Mouse (Mus musculus) intestine, embryonic 15.5 days (tissue): ENCODE results near the gene Sh3bp5l. TPM values are rescaled to one million over a fixed set of nuclear protein-coding genes. Genes with fewer than 3 reads are reported as not detected.
"Not testable (repeated sequence)": the region's sequence is repeated elsewhere in the genome, so short reads cannot be mapped to it uniquely, and the experiment has no call there.

Experiments used
- ATAC-seq: fragments of 200-750 bp; cut with Nextera tagmentation; 2 replicates; pipeline ENCODE4 v1.8.0; 2017; ENCODE audit warnings: moderate TSS enrichment, moderate library complexity
- H3K27ac ChIP-seq: fragments of 300-500 bp; sonication (generic); 2 replicates; pipeline ENCODE4 v1.5.1; 2015; ENCODE audit warnings: mild to moderate bottlenecking, inconsistent platforms
- H3K27me3 ChIP-seq: fragments of 300-500 bp; sonication (generic); replicated peaks from 2 replicates; pipeline ENCODE4 v1.6.1; 2015; ENCODE audit warnings: inconsistent platforms
- H3K36me3 ChIP-seq: fragments of 300-500 bp; sonication (generic); 2 replicates; pipeline ENCODE4 v1.6.1; 2015; ENCODE audit warnings: inconsistent platforms
- H3K4me1 ChIP-seq: fragments of 300-500 bp; sonication (generic); replicated peaks from 2 replicates; pipeline ENCODE4 v1.6.1; 2015; ENCODE audit warnings: inconsistent platforms
- H3K4me2 ChIP-seq: fragments of 300-500 bp; sonication (generic); replicated peaks from 2 replicates; pipeline ENCODE4 v1.6.1; 2015; ENCODE audit warnings: mild to moderate bottlenecking, inconsistent platforms
- H3K4me3 ChIP-seq: fragments of 300-500 bp; sonication (generic); replicated peaks from 2 replicates; pipeline ENCODE4 v1.5.1; 2015; ENCODE audit warnings: inconsistent platforms
- H3K9ac ChIP-seq: fragments of 300-500 bp; sonication (generic); 2 replicates; pipeline ENCODE4 v1.6.1; 2015; ENCODE audit warnings: inconsistent platforms
- H3K9me3 ChIP-seq: fragments of 300-500 bp; sonication (generic); 2 replicates; pipeline ENCODE4 v1.6.1; 2016; ENCODE audit warnings: inconsistent platforms
- WGBS: fragments of 180-500 bp; shearing (Covaris S2); methylation state at CpG from one replicate; pipeline ENCODE4 v1.1.7; 2015; 5-methylcytosine and 5-hydroxymethylcytosine counted together
- polyA plus RNA-seq: library from polyadenylated mRNA; unstranded; fragments of >200 nt; fragmentation: Nextera tagmentation; extraction: Ambion mirVana; gene quantifications from 2 replicates; pipeline ENCODE4 v1.2.1, GENCODE M21; 2015

Sh3bp5l gene
- polyA plus RNA-seq, 1 experiment from 2014 or later = 28.5 TPM

DNA sequence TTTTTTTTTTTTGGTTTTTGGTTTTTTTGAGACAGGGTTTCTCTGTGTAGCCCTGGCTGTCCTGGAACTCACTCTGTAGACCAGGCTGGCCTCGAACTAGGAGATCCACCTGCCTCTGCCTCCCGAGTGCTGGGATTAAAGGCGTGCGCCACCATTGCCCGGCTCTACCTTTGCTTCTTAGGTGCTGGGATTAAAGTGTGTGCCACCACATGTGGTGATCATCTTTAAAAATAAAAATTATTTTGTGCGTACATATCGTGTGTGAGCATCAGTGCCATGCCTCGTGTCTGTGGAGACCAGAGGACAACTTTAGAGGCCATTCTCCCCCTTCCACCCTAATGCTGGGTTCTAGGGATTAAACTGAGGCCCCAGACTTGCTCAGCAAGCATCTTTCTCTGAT lies 25.2 kb upstream of the Sh3bp5l start:
- not testable (repeated sequence) for H3K9ac ChIP-seq, H3K4me2 ChIP-seq, H3K36me3 ChIP-seq, H3K4me3 ChIP-seq, H3K27me3 ChIP-seq, H3K27ac ChIP-seq, H3K9me3 ChIP-seq, ATAC-seq
- H3K4me1 ChIP-seq = peaks cover 20% of the 10 kb centered on the region; the same call in 1 of the 2 replicates
- WGBS = 92% methylated on average over 8 of the region's 8 CpGs

GRCm38 (mm10) chr11:58306860-58307308 lies 23.6 kb upstream of the Sh3bp5l start, which contains the start of gene Zfp692:
Gene Zfp692 (plus strand): TSS chr11:58307069.
- no peaks in the 10 kb centered on the region for H3K27me3 ChIP-seq
- peak within 1 kb of the TSS; percentile 90 for H3K27ac ChIP-seq
- H3K4me2 ChIP-seq = peak within 1 kb of the TSS; percentile 90
- peaks cover 17% of the 10 kb centered on the region; the same call in 1 of the 2 replicates for H3K4me1 ChIP-seq
- H3K36me3 ChIP-seq = no peaks in the 10 kb centered on the region
- peak within 1 kb of the TSS; percentile 61 for H3K9ac ChIP-seq
- 0% methylated on average over 34 of the region's 34 CpGs for WGBS
- H3K9me3 ChIP-seq = no peaks in the 10 kb centered on the region
- H3K4me3 ChIP-seq = peak within 1 kb of the TSS; percentile 52
- ATAC-seq = peak; percentile 75

DNA sequence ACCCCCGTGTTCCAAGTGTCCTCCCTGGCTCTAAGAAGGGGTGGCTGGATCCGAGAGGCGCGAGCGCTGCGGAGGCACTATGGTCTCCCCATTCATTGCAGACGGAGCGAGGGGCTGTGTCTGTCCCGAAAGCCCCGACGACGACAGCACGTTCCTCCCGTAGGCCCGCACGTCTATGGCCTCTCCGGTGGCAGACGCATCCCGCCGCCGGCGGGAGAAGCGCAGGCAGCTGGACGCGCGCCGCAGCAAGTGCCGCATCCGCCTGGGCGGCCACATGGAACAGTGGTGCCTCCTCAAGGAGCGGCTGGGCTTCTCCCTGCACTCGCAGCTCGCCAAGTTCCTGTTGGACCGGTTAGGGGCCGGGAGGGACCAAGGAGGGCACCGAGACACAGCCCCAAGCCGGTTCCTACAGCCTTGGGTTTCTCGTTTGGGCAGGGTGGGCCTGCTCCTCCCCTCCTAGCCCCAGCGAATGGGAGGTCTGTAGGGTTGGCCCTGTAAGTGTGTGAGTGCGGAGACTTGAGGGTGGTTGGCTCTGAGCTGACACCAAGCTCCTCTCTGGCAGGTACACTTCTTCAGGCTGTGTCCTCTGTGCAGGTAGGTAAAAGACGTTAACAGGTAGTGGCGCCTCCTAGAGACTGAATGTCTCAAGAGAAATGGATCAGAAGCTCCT lies 23.0 kb upstream of the Sh3bp5l start:
- H3K4me1 ChIP-seq = peaks cover 17% of the 10 kb centered on the region; the same call in 1 of the 2 replicates
- peak overlapping the region; percentile 52 for H3K4me3 ChIP-seq
- H3K27me3 ChIP-seq = no peaks in the 10 kb centered on the region
- under 1% methylated on average over 42 of the region's 42 CpGs for WGBS
- ATAC-seq = peak; percentile 88
- H3K36me3 ChIP-seq = no peaks in the 10 kb centered on the region
- H3K9me3 ChIP-seq = no peaks in the 10 kb centered on the region
- H3K27ac ChIP-seq = peak overlapping the region; percentile 90
- H3K9ac ChIP-seq = peak overlapping the region; percentile 61
- H3K4me2 ChIP-seq = peak overlapping the region; percentile 90

DNA sequence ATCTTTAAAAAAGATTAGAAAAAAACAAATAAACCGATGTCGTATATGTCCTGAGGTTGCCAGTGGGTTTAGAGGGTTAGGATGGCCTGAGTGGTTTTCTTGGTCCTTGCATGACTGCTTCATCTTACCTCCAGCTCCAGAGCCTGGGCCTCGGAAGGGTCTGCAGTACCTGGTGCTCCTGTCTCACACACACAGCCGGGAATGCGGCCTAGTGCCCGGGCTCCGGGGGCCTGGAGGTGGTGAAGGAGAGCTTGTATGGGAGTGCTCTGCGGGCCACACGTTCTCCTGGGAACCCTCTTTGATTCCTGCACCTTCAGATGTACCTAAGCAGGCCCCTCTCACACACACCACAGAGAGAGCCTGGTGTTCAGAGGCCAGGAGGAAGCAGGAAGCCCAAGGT lies 21.9 kb upstream of the Sh3bp5l start:
- Histone ChIP-seq H3K4me1 (peaks cover 15% of the 10 kb centered on the region; the same call in 1 of the 2 replicates), H3K27ac (no peak overlapping the region), H3K27me3 (no peaks in the 10 kb centered on the region), H3K36me3 (no peaks in the 10 kb centered on the region), H3K4me2 (no peak overlapping the region), H3K4me3 (no peak overlapping the region), H3K9ac (no peak overlapping the region), H3K9me3 (no peaks in the 10 kb centered on the region)
- no peak for ATAC-seq
- 89% methylated on average over 9 of the region's 9 CpGs for WGBS

DNA sequence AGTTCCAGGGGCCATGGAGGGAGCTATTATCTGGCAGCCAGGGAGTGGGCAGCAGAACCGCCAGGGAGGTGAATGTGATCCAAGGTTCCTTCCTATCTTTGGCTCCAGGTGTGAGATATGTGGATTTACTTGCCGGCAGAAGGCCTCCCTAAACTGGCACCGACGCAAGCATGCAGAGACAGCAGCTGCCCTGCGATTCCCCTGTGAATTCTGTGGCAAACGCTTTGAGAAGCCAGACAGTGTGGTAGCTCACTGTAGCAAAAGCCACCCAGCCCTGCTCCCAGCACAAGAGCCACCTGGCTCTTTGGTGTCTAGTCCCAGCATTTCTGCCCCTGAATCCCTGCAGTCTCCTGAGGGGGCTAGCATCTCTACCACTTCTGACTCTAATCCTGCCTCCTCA lies 16.5 kb upstream of the Sh3bp5l start:
- WGBS = 86% methylated on average over 6 of the region's 6 CpGs
- no peak for ATAC-seq

DNA sequence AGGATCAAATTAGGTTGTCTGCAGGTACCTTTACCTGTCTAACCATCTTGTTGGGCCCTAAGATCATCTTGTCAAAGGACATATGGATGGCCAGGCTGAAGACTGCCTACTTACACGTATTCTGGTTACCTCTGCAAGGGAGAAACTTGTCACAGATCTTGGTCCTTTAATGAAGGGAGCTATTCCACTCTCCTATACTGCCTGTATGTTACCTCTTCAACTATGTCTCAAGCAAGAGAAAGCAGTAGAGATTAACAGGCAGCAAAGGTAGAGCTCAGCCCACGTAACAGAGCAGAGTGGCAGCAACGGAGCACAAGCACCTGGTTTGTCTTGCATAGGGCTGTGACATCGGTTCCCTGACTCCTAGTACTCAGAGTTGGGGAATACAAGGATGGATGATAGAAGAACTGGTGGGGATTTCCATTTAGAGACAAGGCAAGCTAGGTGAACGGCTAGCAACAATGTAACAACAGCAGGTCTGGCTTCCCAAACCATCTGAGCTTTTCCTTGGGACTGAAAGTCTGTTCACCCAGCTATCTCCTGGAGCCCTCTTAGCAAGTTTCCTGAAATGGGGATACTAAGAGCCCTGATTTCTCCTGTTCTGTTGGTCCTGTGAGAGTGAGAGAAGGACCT lies 14.9 kb upstream of the Sh3bp5l start:
- Histone ChIP-seq H3K9me3 (no peaks in the 10 kb centered on the region), H3K36me3 (peaks cover 18% of the 10 kb centered on the region), H3K4me2 (no peak overlapping the region), H3K9ac (no peak overlapping the region), H3K4me3 (no peak overlapping the region), H3K27ac (no peak overlapping the region), H3K27me3 (no peaks in the 10 kb centered on the region), H3K4me1 (no peaks in the 10 kb centered on the region)
- ATAC-seq = no peak
- 89% methylated on average over 5 of the region's 5 CpGs for WGBS

More for the DNA sequence above, 16.5 kb upstream of the Sh3bp5l start:
- no peaks in the 10 kb centered on the region for H3K4me1 ChIP-seq
- no peaks in the 10 kb centered on the region for H3K27me3 ChIP-seq
- no peaks in the 10 kb centered on the region for H3K9me3 ChIP-seq
- H3K4me2 ChIP-seq = no peak overlapping the region
- H3K27ac ChIP-seq = no peak overlapping the region
- no peak overlapping the region for H3K9ac ChIP-seq
- peaks cover 14% of the 10 kb centered on the region for H3K36me3 ChIP-seq
- H3K4me3 ChIP-seq = no peak overlapping the region

DNA sequence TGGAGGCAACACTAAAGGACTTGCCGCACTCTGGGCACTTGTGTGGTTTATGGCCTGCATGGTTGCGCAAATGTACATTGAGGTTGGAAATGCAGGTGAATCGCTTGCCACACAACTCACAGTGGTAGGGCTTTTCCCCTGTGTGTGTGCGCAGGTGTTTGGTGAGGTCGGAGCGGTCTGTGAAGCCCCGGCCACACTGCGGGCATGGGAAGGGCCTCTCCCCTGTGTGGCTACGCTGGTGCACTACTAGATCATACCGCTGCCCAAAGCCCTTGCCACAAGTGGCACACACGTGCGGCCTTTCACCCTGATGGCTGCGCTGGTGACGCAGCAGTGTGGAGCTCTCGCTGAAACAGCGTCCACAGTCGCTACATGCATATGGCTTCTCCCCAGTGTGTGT lies 14.2 kb upstream of the Sh3bp5l start:
- no peak overlapping the region for H3K4me3 ChIP-seq
- H3K27me3 ChIP-seq = no peaks in the 10 kb centered on the region
- no peak overlapping the region for H3K4me2 ChIP-seq
- H3K4me1 ChIP-seq = no peaks in the 10 kb centered on the region
- peaks cover 18% of the 10 kb centered on the region for H3K36me3 ChIP-seq
- H3K27ac ChIP-seq = no peak overlapping the region
- 84% methylated on average over 17 of the region's 17 CpGs for WGBS
- no peaks in the 10 kb centered on the region for H3K9me3 ChIP-seq
- H3K9ac ChIP-seq = no peak overlapping the region
- no peak for ATAC-seq

GRCm38 (mm10) chr11:58316768-58317390 lies 13.6 kb upstream of the Sh3bp5l start:
- Histone ChIP-seq H3K9ac (no peak overlapping the region), H3K36me3 (peaks cover 18% of the 10 kb centered on the region)
- ATAC-seq = no peak

DNA sequence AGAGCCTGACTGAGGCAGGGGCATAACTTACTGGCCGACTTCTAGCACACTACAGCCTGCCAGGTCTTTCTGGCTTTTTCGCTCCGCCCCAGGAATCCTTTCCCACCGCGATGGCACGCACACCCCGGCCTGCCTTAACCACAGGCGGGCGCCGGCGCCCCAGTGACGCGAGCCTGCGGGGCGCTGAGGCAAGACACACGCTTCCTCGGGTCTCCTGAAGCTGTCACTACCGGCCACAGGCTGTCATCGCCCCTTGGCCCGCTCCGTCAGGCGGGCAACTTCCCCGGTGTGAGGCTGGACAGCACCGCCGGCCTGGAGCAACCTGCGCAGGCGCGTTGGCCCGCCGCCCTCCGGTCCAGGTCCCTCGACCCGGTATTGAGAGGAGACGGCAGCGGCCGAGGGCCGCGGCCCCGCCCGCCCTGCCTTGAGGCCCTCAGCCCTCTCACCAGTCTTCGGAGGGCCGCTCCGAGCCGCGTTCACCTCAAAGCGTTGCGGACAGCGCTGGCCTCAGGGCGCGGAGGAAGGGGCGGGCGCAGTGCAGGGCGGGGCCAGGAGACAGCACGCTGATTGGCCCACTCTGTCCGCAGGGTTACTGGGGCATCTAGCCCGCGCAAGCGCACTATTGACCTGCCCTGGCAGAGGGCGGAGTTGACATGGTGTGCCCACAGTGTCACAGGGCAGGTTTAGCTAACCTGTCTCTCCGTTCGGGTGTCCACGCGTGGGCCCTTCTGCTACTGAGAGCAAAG lies 7.5 kb upstream of the Sh3bp5l start:
- Histone ChIP-seq H3K4me2 (peak overlapping the region; percentile 81), H3K27ac (peak overlapping the region; percentile 98), H3K27me3 (no peaks in the 10 kb centered on the region), H3K4me3 (peak overlapping the region; percentile 86), H3K4me1 (peaks cover 11% of the 10 kb centered on the region), H3K36me3 (peaks cover 13% of the 10 kb centered on the region; the same call in 1 of the 2 replicates), H3K9ac (peak overlapping the region; percentile 89), H3K9me3 (no peaks in the 10 kb centered on the region)
- peak; percentile 99 for ATAC-seq
- under 1% methylated on average over 59 of the region's 63 CpGs for WGBS

More at GRCm38 (mm10) chr11:58316768-58317390, 13.6 kb upstream of the Sh3bp5l start:
- no peaks in the 10 kb centered on the region for H3K27me3 ChIP-seq
- no peak overlapping the region for H3K27ac ChIP-seq
- no peak overlapping the region for H3K4me2 ChIP-seq
- H3K9me3 ChIP-seq = no peaks in the 10 kb centered on the region
- no peak overlapping the region for H3K4me3 ChIP-seq
- peaks cover 5% of the 10 kb centered on the region for H3K4me1 ChIP-seq
- 76% methylated on average over 28 of the region's 28 CpGs for WGBS

DNA sequence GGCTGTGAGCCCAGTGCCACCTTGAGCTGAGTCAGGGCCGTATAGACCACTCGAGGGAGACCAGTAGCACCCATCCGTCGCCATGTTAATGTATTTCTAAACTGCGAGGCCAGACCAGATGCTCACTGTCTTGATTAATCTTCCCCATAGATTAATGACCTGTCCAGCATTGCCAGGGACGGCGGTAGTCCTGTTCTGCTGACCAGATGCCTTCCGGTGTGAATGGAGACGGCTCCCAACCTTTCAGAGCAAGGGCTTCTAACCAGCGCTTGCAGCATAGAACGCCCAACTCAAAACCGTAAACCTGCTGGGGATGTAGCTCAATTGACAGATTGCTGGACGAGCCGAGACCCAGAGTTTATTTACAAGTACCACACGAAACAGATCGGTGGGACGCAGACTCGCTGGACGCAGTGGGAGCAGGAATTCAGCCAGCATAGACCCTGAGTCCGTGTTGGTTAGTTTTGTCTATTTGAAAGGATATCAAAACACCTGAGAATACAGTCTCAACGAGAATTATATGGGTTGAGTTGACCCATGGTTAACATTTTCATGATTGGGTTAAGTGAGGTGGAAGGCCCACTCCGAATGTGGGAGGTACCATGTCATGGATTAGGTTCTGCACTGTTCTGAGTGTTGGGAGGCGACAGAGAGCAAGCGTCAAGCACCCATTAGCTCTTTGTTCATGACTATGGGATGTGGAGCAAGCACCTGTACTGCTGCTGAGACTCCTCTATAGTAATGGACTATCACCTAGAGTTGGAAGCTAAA lies 6.8 kb upstream of the Sh3bp5l start:
- peak; percentile 42; the same call in 1 of the 2 replicates for ATAC-seq
- H3K4me2 ChIP-seq = peak overlapping the region; percentile 81
- no peaks in the 10 kb centered on the region for H3K9me3 ChIP-seq
- peaks cover 13% of the 10 kb centered on the region; the same call in 1 of the 2 replicates for H3K36me3 ChIP-seq
- H3K4me3 ChIP-seq = peak overlapping the region; percentile 86
- no peaks in the 10 kb centered on the region for H3K27me3 ChIP-seq
- H3K4me1 ChIP-seq = peaks cover 11% of the 10 kb centered on the region
- peak overlapping the region; percentile 41 for H3K9ac ChIP-seq
- peak overlapping the region; percentile 98 for H3K27ac ChIP-seq
- 8% methylated on average over 24 of the region's 24 CpGs for WGBS

- no peak overlapping the region for H3K9ac ChIP-seq
- ATAC-seq = no peak
- H3K9me3 ChIP-seq = no peaks in the 10 kb centered on the region
- no peaks in the 10 kb centered on the region for H3K27me3 ChIP-seq
- H3K27ac ChIP-seq = no peak overlapping the region
- H3K4me1 ChIP-seq = peaks cover 18% of the 10 kb centered on the region
- WGBS = 74% methylated on average over 3 of the region's 3 CpGs
- no peak overlapping the region for H3K4me3 ChIP-seq
- peaks cover 7% of the 10 kb centered on the region; the same call in 1 of the 2 replicates for H3K36me3 ChIP-seq
- no peak overlapping the region for H3K4me2 ChIP-seq
Measured at GRCm38 (mm10) chr11:58324614-58325229, 5.8 kb upstream of the Sh3bp5l start.
